Mouse (Mus musculus) layer of hippocampus, adult 11-12 months (tissue): ENCODE measurements around the gene Selenon.
A peak's percentile ranks its signal among the peaks of the same experiment; 100 is the strongest.

ENCODE experiments used
- DNase-seq: peaks from one replicate; pipeline ENCODE4 v3.0.0; 2022; ENCODE audit warnings: low spot score

Selenon gene

GRCm38 (mm10) chr4:134546814-134547705, 4.9 kb downstream of the Selenon start:
- no peak for DNase-seq

GRCm38 (mm10) chr4:134543261-134543660, 8.7 kb downstream of the Selenon start:
- peak; percentile 95 for DNase-seq

DNA sequence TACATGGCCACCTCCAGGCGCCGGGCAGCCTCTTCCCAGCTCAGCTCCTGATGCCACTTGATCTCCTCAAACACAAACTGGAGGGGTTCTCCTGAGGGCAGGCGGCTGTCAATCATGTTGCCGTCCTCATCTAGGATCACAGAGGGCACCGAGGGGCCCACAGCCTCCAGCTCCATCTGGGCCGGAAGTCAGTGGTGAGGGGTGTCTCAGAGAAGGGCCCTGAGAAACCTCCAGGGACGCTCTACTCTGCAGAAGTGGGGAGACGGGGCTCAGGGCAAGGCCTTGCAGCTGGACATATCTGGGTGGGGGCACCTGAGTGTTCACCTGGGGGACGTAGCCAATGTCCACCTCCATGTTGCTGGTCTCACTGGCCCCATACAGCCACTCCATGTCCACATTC, 9.2 kb downstream of the Selenon start:
- no peak for DNase-seq

GRCm38 (mm10) chr4:134538997-134539580, 12.9 kb downstream of the Selenon start:
- no peak for DNase-seq

DNA sequence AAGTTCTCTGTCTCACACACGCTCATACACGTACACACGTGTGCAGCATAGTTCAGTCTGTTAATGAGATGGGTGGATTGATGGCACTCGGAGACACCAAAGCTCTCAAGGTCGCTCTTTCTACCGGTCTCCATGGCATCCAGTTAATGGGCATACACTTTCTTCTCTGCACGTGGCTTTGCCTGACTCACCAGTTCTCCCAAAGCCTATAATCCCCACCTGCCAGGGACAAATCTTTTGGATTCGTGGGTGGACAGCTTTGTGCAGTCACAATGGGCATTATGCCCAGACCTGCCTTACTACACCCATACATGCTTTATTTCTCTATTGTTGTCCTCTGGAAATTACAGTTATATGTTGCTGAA, 16.2 kb downstream of the Selenon start:
- peak; percentile 70 for DNase-seq

DNA sequence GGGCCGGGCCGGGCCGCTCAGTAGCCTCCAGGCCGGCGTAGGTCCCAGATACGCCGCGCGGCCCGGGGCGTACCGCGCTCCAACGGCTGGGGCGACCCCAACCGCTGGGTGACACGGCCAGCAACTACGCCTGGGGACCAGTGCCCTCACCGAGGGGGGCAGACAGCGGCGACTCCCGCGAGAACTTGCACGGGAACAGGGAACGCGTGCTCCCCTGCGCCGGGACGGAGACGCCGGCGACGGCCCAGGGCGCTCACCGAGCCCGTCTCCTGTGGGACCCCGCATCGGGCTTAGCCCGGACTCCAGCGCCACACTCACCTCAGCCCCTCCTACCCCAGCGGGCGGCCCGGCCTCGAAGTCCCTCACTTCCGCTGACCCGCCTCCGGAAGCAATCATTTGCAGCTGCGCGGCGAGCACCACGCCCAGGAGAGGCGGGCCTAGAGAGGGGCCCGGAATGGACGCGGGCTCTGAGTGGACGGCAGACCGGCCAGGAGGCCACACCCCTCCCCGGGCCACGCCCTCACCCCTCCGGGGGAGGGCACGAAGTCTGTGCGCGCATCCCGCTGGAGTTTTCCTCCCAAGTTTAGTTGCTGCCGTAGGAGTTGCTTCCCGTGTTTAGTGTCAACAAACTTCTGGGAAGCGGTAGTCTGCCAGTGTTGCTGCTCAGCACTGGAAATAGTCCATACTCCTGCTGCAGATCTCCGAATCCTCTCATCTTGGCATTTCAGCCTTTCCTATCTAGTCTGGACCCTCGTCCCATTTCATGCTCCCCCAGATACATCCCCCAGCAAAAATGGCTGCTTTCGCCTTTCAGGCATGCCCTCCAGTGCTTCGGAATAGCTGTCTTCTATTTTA, 16.8 kb downstream of the Selenon start, which contains the start of gene Mtfr1l:
TSS of gene Mtfr1l (minus strand) at position 456 of the 855 bp plus-strand sequence.
- peak; percentile 97 for DNase-seq

DNA sequence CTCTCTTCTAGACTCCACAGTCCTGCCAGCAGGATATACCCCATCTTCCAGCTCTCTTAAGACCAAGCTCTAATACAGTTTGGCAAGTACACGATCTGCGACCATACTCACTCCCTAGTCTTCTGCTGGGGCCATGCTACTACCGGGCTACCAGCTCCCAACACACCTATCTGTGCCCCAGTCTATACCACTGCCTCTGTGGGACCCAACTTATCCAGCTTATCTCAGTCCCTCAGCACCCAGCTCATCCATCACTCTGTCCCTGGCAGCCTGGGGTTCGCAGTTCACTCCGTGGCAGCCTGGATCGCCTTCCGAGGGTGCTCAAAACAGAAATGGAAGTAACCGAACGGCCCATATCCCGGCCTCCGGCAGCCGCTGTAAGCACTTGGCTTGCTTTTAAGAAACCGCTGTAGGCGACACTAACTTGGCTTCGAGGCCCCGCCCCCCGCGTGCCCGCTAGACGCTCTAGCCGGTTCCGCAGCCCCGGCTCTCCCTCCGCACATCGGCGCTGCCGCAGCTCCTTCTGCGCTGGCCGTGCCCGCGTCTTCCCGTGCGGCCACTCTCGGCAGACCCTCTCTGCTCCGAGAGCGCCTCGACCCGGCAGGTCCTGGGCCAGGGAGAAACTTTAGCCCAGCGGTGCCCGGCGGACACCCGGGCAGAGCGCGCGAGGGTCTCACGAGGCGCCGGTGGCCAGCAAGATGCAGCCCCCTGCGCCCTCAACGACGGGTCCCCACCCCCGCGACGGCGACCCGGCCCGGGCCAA, 17.7 kb downstream of the Selenon start:
- DNase-seq: peak; percentile 47

DNA sequence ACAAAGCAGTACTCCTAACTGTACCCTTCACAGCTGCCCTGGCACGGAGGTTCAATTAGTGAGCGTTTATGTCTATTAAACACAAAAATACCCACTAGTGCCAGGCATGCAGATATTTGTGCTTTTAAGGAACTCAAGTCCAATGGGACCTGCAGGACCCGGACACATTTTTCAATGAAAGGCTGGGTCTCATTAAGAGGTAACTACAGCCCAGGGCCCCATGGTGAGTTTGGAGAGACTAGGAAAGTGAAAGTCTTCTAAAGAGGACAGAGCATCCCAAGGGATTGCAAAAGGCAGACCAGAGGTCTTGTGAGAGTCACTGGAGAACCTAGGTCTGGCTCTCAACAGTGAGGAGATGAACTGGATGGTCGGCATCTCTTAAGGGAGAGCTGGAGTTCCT, 18.5 kb downstream of the Selenon start:
- no peak for DNase-seq

DNA sequence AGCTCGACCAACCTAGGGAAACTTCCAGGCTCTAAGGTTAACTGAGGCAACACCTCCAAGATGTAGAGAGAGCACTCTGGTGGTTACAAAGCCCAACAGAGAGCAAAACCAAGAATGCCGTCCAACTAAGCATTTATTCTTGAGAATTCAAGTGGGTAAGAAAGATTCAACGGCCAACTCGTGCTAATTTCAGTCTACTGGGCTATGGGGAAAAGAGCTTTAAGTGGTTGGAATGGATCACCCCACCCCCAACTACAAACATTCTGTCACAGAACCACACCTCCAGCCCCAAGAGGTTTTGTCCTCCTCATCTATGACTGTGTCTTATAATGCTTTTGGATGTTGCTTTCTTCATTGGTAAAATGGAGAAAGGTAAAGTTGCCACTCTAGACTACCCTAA, 19.0 kb downstream of the Selenon start:
- DNase-seq: no peak

DNA sequence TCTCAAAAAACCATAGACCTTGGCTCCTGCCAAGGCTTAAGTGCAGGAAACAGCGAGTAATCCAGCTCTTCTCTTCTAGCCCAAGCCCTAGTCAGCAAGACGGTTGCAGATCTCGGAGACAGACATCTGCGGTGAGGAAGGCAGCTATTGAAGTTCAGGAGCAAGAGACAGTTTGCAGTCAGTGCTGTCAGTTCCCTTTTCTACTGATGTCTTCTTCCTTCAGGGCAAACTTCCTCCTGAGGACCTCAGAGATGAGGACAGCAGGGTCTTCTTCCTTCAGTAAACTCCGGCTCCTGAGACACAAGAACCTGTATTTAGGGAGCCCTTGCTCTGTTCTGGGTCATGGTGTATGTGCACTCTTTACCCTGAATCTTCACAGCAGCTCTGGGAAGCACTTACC, 25.7 kb downstream of the Selenon start:
- DNase-seq: no peak

- DNase-seq: no peak
Measured at GRCm38 (mm10) chr4:134525806-134526205, 26.2 kb downstream of the Selenon start.

- no peak for DNase-seq
Measured at GRCm38 (mm10) chr4:134523447-134523846, 28.5 kb downstream of the Selenon start.

DNA sequence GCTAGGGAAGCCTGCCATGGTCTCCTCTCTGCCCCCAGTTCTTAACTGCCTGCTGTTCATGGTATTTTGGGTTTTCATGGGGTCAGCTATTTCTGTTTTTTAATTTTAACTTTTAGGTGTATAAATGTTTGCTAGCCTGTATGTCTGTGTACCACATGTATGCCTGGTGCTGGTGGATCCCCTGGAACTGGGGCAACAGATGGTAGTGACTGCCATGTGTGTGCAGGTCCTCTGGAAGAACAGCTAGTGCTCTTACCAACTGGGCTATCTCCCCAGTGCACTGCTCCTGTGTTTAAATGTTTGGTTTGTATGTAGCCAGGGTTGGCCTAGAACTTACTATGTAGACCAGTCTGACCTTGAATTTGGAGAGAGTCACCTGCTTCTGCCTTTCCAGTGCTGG, 32.7 kb downstream of the Selenon start:
- DNase-seq: no peak

DNA sequence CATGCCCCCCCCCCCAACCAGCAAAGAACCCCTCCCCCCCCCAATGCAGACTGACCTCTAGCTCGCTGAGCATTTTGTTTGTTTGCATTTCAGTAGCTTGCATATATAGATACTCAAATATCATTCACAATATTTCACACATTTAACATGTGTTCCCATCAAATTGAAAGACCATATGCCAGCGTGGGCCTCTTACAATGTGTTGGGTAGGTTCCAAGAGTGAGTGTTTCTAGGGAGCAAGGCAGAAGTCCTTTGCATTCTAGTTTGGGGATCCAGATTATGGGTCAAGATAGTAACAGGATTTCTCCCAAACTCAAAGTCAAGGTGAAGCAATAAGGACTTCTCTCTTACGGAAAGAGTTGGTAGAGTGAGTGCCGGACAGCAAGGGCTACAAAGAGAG, 33.4 kb downstream of the Selenon start:
- DNase-seq: peak; percentile 53

GRCm38 (mm10) chr4:134517719-134518118, 34.2 kb downstream of the Selenon start:
- DNase-seq: no peak

DNA sequence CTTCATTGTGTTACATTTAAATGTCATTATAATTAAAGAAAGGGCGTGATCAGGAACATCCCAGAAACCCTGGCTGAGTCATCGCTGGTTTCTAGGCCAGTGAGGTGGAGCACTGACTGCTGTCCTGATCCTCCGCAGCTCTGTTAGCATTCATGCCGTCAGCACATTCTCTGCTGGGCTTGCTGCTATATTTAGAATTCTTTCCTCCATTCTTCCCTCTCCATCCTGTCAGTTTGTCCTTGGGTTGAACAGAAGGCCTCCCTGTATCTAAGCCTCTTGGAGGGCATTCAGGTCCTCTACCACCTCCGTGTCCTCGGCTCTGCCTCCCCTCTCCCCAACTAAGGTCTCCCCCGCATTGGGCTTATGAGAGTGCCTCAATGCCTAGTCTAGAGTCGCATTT, 35.0 kb downstream of the Selenon start:
- no peak for DNase-seq

GRCm38 (mm10) chr4:134515614-134516013, 36.4 kb downstream of the Selenon start:
- no peak for DNase-seq

DNA sequence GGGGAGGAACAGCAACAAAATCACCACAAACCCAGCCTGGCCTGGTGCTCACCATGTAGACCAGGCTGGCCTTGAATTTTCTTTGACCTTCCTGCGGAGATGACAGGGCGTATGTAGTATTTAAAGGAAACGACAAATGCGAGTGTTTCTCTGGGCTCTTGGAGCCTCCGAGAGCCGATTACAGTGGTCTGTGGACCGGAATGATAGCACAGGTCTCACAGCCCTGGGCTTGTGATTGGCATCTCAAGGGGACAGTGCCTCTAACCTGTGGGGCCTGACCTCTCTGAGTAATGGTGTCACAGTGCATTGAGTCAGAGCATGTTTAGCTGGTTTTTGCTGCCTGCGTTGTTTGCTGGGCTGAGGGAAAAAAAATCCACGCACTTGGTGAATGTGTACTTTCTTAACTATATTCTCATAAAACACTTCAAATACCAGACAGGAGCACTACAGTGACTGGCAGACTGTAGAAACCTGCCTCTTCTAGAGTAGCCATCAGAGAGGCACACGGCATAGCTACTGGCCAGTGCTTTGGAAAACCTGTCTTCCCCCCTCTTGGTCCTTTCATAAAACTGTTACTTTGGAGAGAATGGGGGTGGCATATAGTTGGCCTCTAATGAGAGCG, 37.5 kb downstream of the Selenon start:
- no peak for DNase-seq

DNA sequence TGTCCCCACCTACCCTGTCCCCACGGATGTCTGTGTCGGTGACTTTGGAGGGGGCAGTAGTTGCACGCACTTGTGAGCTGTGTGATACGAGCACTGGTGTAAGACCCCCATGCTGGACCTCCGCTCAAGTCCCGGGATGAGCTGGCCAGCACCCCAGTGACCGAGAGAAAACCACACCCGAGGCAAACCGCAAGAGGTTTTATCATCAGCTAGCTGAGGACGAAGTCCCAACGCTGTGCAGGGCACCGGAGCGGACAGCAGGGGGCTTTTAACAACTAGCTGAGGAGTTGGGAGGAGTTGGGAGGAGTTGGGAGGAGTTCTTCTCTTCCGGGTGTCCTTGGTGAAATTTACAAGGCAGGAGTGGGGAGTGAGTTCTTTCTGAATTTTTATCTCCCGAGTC, 39.2 kb downstream of the Selenon start:
- DNase-seq: peak; percentile 55

- DNase-seq: no peak
Measured at GRCm38 (mm10) chr4:134511730-134512129, 40.2 kb downstream of the Selenon start.

DNA sequence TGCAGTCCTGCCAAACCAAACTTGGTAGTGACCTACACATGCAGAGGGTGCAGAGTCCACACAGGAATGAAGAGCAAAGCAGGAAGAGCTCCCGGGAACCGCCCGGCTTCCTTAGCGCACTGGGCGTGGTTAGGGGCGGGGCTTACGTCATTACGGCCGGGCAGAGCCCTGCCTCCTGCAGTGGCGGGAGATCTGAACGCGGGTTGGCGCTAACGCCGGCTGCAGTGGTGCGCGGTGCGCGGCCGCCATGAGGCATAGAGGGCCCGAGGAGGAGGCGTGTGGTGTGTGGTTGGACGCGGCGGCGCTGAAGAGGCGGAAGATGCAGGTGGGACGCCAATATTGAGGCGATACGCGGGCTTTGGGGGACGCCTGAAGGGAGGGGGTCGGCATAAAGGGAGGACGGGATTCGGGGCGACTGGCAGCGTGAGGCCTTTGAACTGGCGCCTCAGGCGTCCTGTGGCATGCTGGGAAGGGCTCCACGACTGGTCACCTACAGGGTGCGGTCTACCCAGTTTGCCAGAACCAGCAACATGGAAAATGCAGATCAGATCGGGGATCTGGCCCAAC, 41.0 kb downstream of the Selenon start, which contains the start of gene Aunip:
TSS of gene Aunip (plus strand) at position 155 of the 567 bp plus-strand sequence.
- DNase-seq: peak; percentile 86
